Mouse (Mus musculus) midbrain, embryonic 13.5 days (tissue): ENCODE data around the gene Dcaf7. TPM values are rescaled to one million over a fixed set of nuclear protein-coding genes. Genes with fewer than 3 reads are reported as not detected.

Experiments used
- ATAC-seq: fragments of 200-750 bp; cut with Nextera tagmentation; 2 replicates; pipeline ENCODE4 v1.8.0; 2017; ENCODE audit warnings: mild to moderate bottlenecking, moderate TSS enrichment, moderate library complexity
- H3K27ac ChIP-seq: fragments of 300-500 bp; sonication (generic); 2 replicates; pipeline ENCODE4 v1.5.1; 2015; ENCODE audit warnings: inconsistent platforms, mild to moderate bottlenecking, moderate library complexity
- H3K27me3 ChIP-seq: fragments of 300-500 bp; sonication (generic); 2 replicates; pipeline ENCODE4 v1.6.1; 2015; ENCODE audit warnings: mild to moderate bottlenecking, inconsistent platforms
- H3K36me3 ChIP-seq: fragments of 300-500 bp; sonication (generic); 2 replicates; pipeline ENCODE4 v1.6.1; 2015; ENCODE audit warnings: mild to moderate bottlenecking, inconsistent platforms
- H3K4me1 ChIP-seq: fragments of 300-500 bp; sonication (generic); replicated peaks from 2 replicates; pipeline ENCODE4 v1.6.1; 2015; ENCODE audit warnings: inconsistent platforms
- H3K4me2 ChIP-seq: fragments of 300-500 bp; sonication (generic); replicated peaks from 2 replicates; pipeline ENCODE4 v1.6.1; 2015; ENCODE audit warnings: moderate library complexity, mild to moderate bottlenecking, inconsistent platforms
- H3K4me3 ChIP-seq: fragments of 300-500 bp; sonication (generic); replicated peaks from 2 replicates; pipeline ENCODE4 v1.5.1; 2015; ENCODE audit warnings: mild to moderate bottlenecking, inconsistent platforms
- H3K9ac ChIP-seq: fragments of 300-500 bp; sonication (generic); replicated peaks from 2 replicates; pipeline ENCODE4 v1.6.1; 2015; ENCODE audit warnings: mild to moderate bottlenecking, inconsistent platforms
- H3K9me3 ChIP-seq: fragments of 300-500 bp; sonication (generic); 2 replicates; pipeline ENCODE4 v1.6.1; 2016; ENCODE audit warnings: mild to moderate bottlenecking, inconsistent platforms
- WGBS: fragments of 180-500 bp; shearing (Covaris S2); methylation state at CpG from one replicate; pipeline ENCODE4 v1.1.7; 2015; 5-methylcytosine and 5-hydroxymethylcytosine counted together
- polyA plus RNA-seq: library from polyadenylated mRNA; unstranded; fragments of >200 nt; fragmentation: Nextera tagmentation; extraction: Ambion mirVana; gene quantifications from 2 replicates; pipeline ENCODE4 v1.2.1, GENCODE M21; 2015

Dcaf7 gene
- polyA plus RNA-seq, result 118 and 119 TPM in 2 replicates

- H3K27ac ChIP-seq, result peak within 1 kb of the TSS; percentile 93
- peaks cover 40% of the 10 kb centered on the region for H3K4me1 ChIP-seq
- no peaks in the 10 kb centered on the region for H3K36me3 ChIP-seq
- peak within 1 kb of the TSS; percentile 94 for H3K4me3 ChIP-seq
- H3K9ac ChIP-seq, result peak within 1 kb of the TSS; percentile 92
- WGBS, result under 1% methylated on average over 66 of the region's 66 CpGs
- peak; percentile 99 for ATAC-seq
- H3K27me3 ChIP-seq, result no peaks in the 10 kb centered on the region
- peak within 1 kb of the TSS; percentile 77 for H3K4me2 ChIP-seq
- no peaks in the 10 kb centered on the region for H3K9me3 ChIP-seq
Observed at GRCm38 (mm10) chr11:106036548-106037417, at the start of gene Dcaf7. TSS of gene Dcaf7 (plus strand) at chr11:106036872.

- Histone ChIP-seq H3K27ac (no peak overlapping the region), H3K4me1 (no peaks in the 10 kb centered on the region), H3K9ac (no peak overlapping the region), H3K9me3 (no peaks in the 10 kb centered on the region), H3K27me3 (no peaks in the 10 kb centered on the region), H3K36me3 (no peaks in the 10 kb centered on the region), H3K4me2 (no peak overlapping the region), H3K4me3 (no peak overlapping the region)
- WGBS, result 86% methylated on average over 6 of the region's 6 CpGs
- ATAC-seq, result no peak
Observed at GRCm38 (mm10) chr11:105987446-105987845, 49.2 kb upstream of the Dcaf7 start.

GRCm38 (mm10) chr11:105989446-105989845 lies 47.2 kb upstream of the Dcaf7 start:
- 71% methylated on average over 6 of the region's 6 CpGs for WGBS
- Histone ChIP-seq H3K27me3 (no peaks in the 10 kb centered on the region), H3K9ac (no peak overlapping the region), H3K4me1 (no peaks in the 10 kb centered on the region), H3K36me3 (no peaks in the 10 kb centered on the region), H3K9me3 (0 out of 2 replicates have a peak, but pooled peaks cover 2% of the 10 kb centered on the region), H3K4me3 (no peak overlapping the region), H3K27ac (no peak overlapping the region), H3K4me2 (no peak overlapping the region)
- no peak for ATAC-seq

GRCm38 (mm10) chr11:105990231-105990630 lies 46.4 kb upstream of the Dcaf7 start:
- Histone ChIP-seq H3K27ac (no peak overlapping the region), H3K4me2 (no peak overlapping the region), H3K36me3 (no peaks in the 10 kb centered on the region), H3K9ac (no peak overlapping the region), H3K4me3 (no peak overlapping the region), H3K4me1 (no peaks in the 10 kb centered on the region), H3K27me3 (no peaks in the 10 kb centered on the region), H3K9me3 (0 out of 2 replicates have a peak, but pooled peaks cover 2% of the 10 kb centered on the region)
- ATAC-seq, result no peak
- 62% methylated on average over 2 of the region's 2 CpGs for WGBS

GRCm38 (mm10) chr11:105994375-105994774 lies 42.3 kb upstream of the Dcaf7 start, which contains the start of gene Ace3:
TSS of gene Ace3 (plus strand) at chr11:105994675.
- no peak for ATAC-seq
- 0 out of 2 replicates have a peak, but pooled peaks cover 2% of the 10 kb centered on the region for H3K9me3 ChIP-seq
- no peaks in the 10 kb centered on the region for H3K27me3 ChIP-seq
- H3K36me3 ChIP-seq, result no peaks in the 10 kb centered on the region
- no peak within 1 kb of the TSS for H3K4me3 ChIP-seq
- no peak within 1 kb of the TSS for H3K9ac ChIP-seq
- H3K4me2 ChIP-seq, result no peak within 1 kb of the TSS
- no peaks in the 10 kb centered on the region for H3K4me1 ChIP-seq
- H3K27ac ChIP-seq, result no peak within 1 kb of the TSS
- 97% methylated on average over 3 of the region's 3 CpGs for WGBS

GRCm38 (mm10) chr11:106000062-106000461 lies 36.6 kb upstream of the Dcaf7 start:
- H3K4me1 ChIP-seq, result no peaks in the 10 kb centered on the region

GRCm38 (mm10) chr11:106001718-106002117 lies 35.0 kb upstream of the Dcaf7 start:
- Histone ChIP-seq H3K9ac (no peak overlapping the region), H3K27me3 (peaks cover under 1% of the 10 kb centered on the region; the same call in 1 of the 2 replicates), H3K9me3 (no peaks in the 10 kb centered on the region), H3K4me3 (no peak overlapping the region), H3K27ac (no peak overlapping the region), H3K4me2 (no peak overlapping the region), H3K36me3 (no peaks in the 10 kb centered on the region), H3K4me1 (peaks cover 7% of the 10 kb centered on the region)
- 51% methylated on average over 4 of the region's 4 CpGs for WGBS
- no peak for ATAC-seq

More at GRCm38 (mm10) chr11:106000062-106000461, 36.6 kb upstream of the Dcaf7 start:
- no peak overlapping the region for H3K4me2 ChIP-seq
- no peak overlapping the region for H3K27ac ChIP-seq
- no peak for ATAC-seq
- no peaks in the 10 kb centered on the region for H3K27me3 ChIP-seq
- no peaks in the 10 kb centered on the region for H3K9me3 ChIP-seq
- 97% methylated on average over 6 of the region's 6 CpGs for WGBS
- H3K4me3 ChIP-seq, result no peak overlapping the region
- no peaks in the 10 kb centered on the region for H3K36me3 ChIP-seq
- H3K9ac ChIP-seq, result no peak overlapping the region

- Histone ChIP-seq H3K9me3 (no peaks in the 10 kb centered on the region), H3K4me2 (no peak overlapping the region), H3K9ac (no peak overlapping the region), H3K4me1 (peaks cover 19% of the 10 kb centered on the region), H3K27ac (no peak overlapping the region), H3K4me3 (no peak overlapping the region), H3K27me3 (peaks cover 11% of the 10 kb centered on the region), H3K36me3 (no peaks in the 10 kb centered on the region)
- ATAC-seq, result no peak
- WGBS, result 91% methylated on average over 1 of the region's 1 CpGs
Observed at GRCm38 (mm10) chr11:106004576-106004975, 32.1 kb upstream of the Dcaf7 start.

GRCm38 (mm10) chr11:106005970-106006369 lies 30.7 kb upstream of the Dcaf7 start:
- peaks cover 16% of the 10 kb centered on the region for H3K27me3 ChIP-seq
- no peak for ATAC-seq
- H3K9ac ChIP-seq, result no peak overlapping the region
- H3K4me3 ChIP-seq, result no peak overlapping the region
- H3K4me1 ChIP-seq, result peaks cover 19% of the 10 kb centered on the region
- no peak overlapping the region for H3K27ac ChIP-seq
- no peaks in the 10 kb centered on the region for H3K9me3 ChIP-seq
- no peak overlapping the region for H3K4me2 ChIP-seq
- no peaks in the 10 kb centered on the region for H3K36me3 ChIP-seq
- WGBS, result 44% methylated on average over 5 of the region's 5 CpGs

GRCm38 (mm10) chr11:106007821-106008220 lies 28.9 kb upstream of the Dcaf7 start, which contains the start of gene Kcnh6:
TSS of gene Kcnh6 (plus strand) at chr11:106008124.
- H3K4me1 ChIP-seq, result peaks cover 22% of the 10 kb centered on the region
- no peak for ATAC-seq
- peaks cover 16% of the 10 kb centered on the region for H3K27me3 ChIP-seq
- no peak within 1 kb of the TSS for H3K9ac ChIP-seq
- H3K9me3 ChIP-seq, result no peaks in the 10 kb centered on the region
- no peak within 1 kb of the TSS for H3K27ac ChIP-seq
- H3K4me2 ChIP-seq, result peak within 1 kb of the TSS; percentile 51
- H3K4me3 ChIP-seq, result peak within 1 kb of the TSS; percentile 16; the same call in 1 of the 2 replicates
- WGBS, result under 1% methylated on average over 24 of the region's 25 CpGs
- no peaks in the 10 kb centered on the region for H3K36me3 ChIP-seq

- Histone ChIP-seq H3K4me1 (peaks cover 27% of the 10 kb centered on the region), H3K4me3 (no peak overlapping the region), H3K27me3 (peaks cover 13% of the 10 kb centered on the region), H3K9me3 (no peaks in the 10 kb centered on the region), H3K36me3 (no peaks in the 10 kb centered on the region), H3K4me2 (no peak overlapping the region), H3K27ac (no peak overlapping the region), H3K9ac (no peak overlapping the region)
- no peak for ATAC-seq
- WGBS, result 57% methylated on average over 7 of the region's 7 CpGs
Observed at GRCm38 (mm10) chr11:106012711-106013110, 24.0 kb upstream of the Dcaf7 start.

GRCm38 (mm10) chr11:106013556-106014225 lies 23.0 kb upstream of the Dcaf7 start:
- ATAC-seq, result no peak
- no peak overlapping the region for H3K27ac ChIP-seq
- H3K36me3 ChIP-seq, result no peaks in the 10 kb centered on the region
- no peaks in the 10 kb centered on the region for H3K9me3 ChIP-seq
- WGBS, result 73% methylated on average over 11 of the region's 11 CpGs
- H3K9ac ChIP-seq, result no peak overlapping the region
- H3K27me3 ChIP-seq, result peaks cover 11% of the 10 kb centered on the region
- H3K4me1 ChIP-seq, result peaks cover 23% of the 10 kb centered on the region
- H3K4me3 ChIP-seq, result no peak overlapping the region
- H3K4me2 ChIP-seq, result no peak overlapping the region
